In the genomic region with DNA sequence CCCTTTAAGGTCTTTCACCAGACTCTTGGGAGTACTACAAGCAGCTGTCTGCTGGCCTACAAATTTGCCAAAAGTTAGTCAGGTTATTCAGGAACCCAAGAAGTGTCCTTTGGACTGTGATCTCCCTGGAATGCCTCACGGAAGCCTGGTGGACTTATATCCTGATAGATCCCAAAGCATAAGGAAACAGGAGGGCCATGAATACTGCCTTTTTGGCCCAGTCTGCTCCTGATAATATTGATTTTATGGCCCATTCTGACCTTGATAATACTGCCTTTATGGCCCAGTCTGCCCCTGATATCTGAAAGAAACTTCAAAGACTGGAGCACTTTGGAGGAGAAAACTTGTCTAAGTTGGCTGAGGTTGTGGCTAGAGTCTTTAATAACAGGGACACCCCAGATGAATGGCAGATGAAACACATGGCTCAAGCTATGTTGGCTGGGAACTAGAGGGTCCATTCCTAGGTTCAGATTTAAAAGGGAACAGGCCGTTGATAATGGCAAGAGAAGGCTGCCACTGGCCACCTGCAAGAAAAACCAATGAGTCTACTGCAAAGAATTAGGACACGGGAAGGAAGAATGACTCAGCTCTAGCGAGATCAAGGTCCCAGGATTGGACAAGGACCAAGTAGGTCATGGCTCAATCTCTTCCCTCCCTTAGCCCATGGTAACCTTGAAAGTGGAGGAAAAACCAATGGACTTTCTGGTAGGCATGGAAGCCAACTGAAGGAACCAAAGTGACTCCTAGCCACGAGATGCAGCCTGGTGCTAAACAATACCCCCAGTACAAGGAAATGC, we compare ENCODE assay signal across 17 mouse cellular contexts. TPM values are rescaled to one million over a fixed set of nuclear protein-coding genes. Genes with fewer than 3 reads are reported as not detected.
DNase-seq lines count a peak whose midpoint lies in the region; ATAC-seq lines count a peak whose summit lies in the region.
"Had no signal": no experiment of that assay in that cellular context is flagged by ENCODE, and none has a peak within 500 bp of the region (broad histone marks: within the 10 kb centered on the region; RNA-seq: fewer than 3 reads in every experiment).

No protein-coding gene starts in this region.

- no peak overlapping the region for H3K9ac ChIP-seq in kidney, embryonic 14.5 days (ENCODE audit: low read depth, low read length)
- H3K9ac ChIP-seq in hindbrain, embryonic 12.5 days = no peak overlapping the region
- H3K9ac ChIP-seq: midbrain, embryonic 13.5 days; neural tube, embryonic 12.5 days had no signal

- H3K27ac ChIP-seq in kidney, embryonic 14.5 days (ENCODE audit: low read depth, low read length) = no peak overlapping the region
- no peak overlapping the region for H3K27ac ChIP-seq in hindbrain, embryonic 12.5 days
- H3K27ac ChIP-seq: kidney, postnatal 0 days; left cerebral cortex, adult 2 months; midbrain, embryonic 13.5 days; neural tube, embryonic 12.5 days had no signal

- no peak overlapping the region for H3K4me2 ChIP-seq in kidney, embryonic 14.5 days (replicated peaks; ENCODE audit: low read depth, low read length)
- H3K4me2 ChIP-seq in hindbrain, embryonic 12.5 days (replicated peaks) = no peak overlapping the region
- H3K4me2 ChIP-seq: liver, embryonic 11.5 days; midbrain, embryonic 13.5 days; neural tube, embryonic 12.5 days had no signal

- ATAC-seq in kidney, embryonic 14.5 days (ENCODE audit: low FRiP score, low TSS enrichment) = no peak
- 0 out of 2 replicates have a peak, but pooled peaks have one; percentile 30 for ATAC-seq in granulocyte monocyte progenitor cell, adult 5-6 weeks (replicated peaks; ENCODE audit: poor library complexity, severe bottlenecking)
- no peak for ATAC-seq in hindbrain, embryonic 12.5 days (ENCODE audit: low FRiP score)
- ATAC-seq: activated CD4-positive, CD25-positive, alpha-beta regulatory T cell, adult 4 months; midbrain, embryonic 13.5 days had no signal

- H3K36me3 ChIP-seq in kidney, embryonic 14.5 days (ENCODE audit: control insufficient read depth, insufficient read depth, low read length) = no peaks in the 10 kb centered on the region
- no peaks in the 10 kb centered on the region for H3K36me3 ChIP-seq in hindbrain, embryonic 12.5 days
- H3K36me3 ChIP-seq: midbrain, embryonic 13.5 days; neural tube, embryonic 12.5 days had no signal

- no peaks in the 10 kb centered on the region for H3K4me1 ChIP-seq in kidney, embryonic 14.5 days (ENCODE audit: control insufficient read depth, insufficient read depth, low read length)
- no peaks in the 10 kb centered on the region for H3K4me1 ChIP-seq in hindbrain, embryonic 12.5 days
- H3K4me1 ChIP-seq: midbrain, embryonic 13.5 days; neural tube, embryonic 12.5 days had no signal

- no peaks in the 10 kb centered on the region for H3K9me3 ChIP-seq in kidney, embryonic 14.5 days (ENCODE audit: control insufficient read depth, low read length)
- no peaks in the 10 kb centered on the region for H3K9me3 ChIP-seq in hindbrain, embryonic 12.5 days (replicated peaks)
- H3K9me3 ChIP-seq: neural tube, embryonic 12.5 days had no signal

- WGBS in kidney, embryonic 14.5 days = 90% methylated on average over 5 of the region's 5 CpGs
- 88% methylated on average over 5 of the region's 5 CpGs for WGBS in hindbrain, embryonic 12.5 days

- peak; percentile 37 for DNase-seq in kidney, adult 11 months
- DNase-seq in 416B (ENCODE audit: low read depth) (peak; percentile 69), ZHBTc4 (ENCODE audit: low read depth, low spot score) (peak; percentile 14)
- DNase-seq in right cerebral cortex, adult 18-20 months = no peak
- DNase-seq: cerebellum, adult 18-20 months; embryo, embryonic 11 days had no signal

- H3K27me3 ChIP-seq in kidney, embryonic 14.5 days (ENCODE audit: control insufficient read depth, insufficient read depth, low read length) = no peaks in the 10 kb centered on the region
- H3K27me3 ChIP-seq in hindbrain, embryonic 12.5 days = no peaks in the 10 kb centered on the region
- H3K27me3 ChIP-seq: midbrain, embryonic 13.5 days; neural tube, embryonic 12.5 days had no signal

- no peak overlapping the region for H3K4me3 ChIP-seq in kidney, embryonic 14.5 days (ENCODE audit: low read length)
- no peak overlapping the region for H3K4me3 ChIP-seq in hindbrain, embryonic 12.5 days
- H3K4me3 ChIP-seq: erythroblast, embryonic 14.5 days; left cerebral cortex, adult 2 months; midbrain, embryonic 13.5 days; neural tube, embryonic 12.5 days had no signal

RNA-seq across cellular contexts. Expression of gene St6galnac1, which starts 21.4 kb away (rescaled TPM):
- not detected in 2 replicates for polyA plus RNA-seq in kidney, embryonic 14.5 days (2014; fragmentation: Nextera tagmentation; extraction: Ambion mirVana)
- total RNA-seq in granulocyte monocyte progenitor cell, adult 5-6 weeks (2014; fragmentation: Nextera tagmentation) = not detected in 2 replicates
- not detected in 2 replicates for total RNA-seq in granulocyte monocyte progenitor cell, adult 5-6 weeks (2017)
- not detected in 2 replicates for polyA plus RNA-seq in hindbrain, embryonic 12.5 days (2016; fragmentation: Nextera tagmentation; extraction: Ambion mirVana)
- total RNA-seq: left cerebral cortex, adult 2 months had no signal
- polyA plus RNA-seq: erythroblast, embryonic 14.5 days; heart, embryonic 16.5 days; kidney, postnatal 0 days; liver, embryonic 11.5 days; midbrain, embryonic 13.5 days had no signal
